Mouse (Mus musculus) gastrocnemius, postnatal 4 days (tissue): ENCODE measurements around the gene Myoz2. TPM values are rescaled to one million over a fixed set of nuclear protein-coding genes. Genes with fewer than 3 reads are reported as not detected.

Source experiments
- DNase-seq, 2 experiments: peaks; one replicate each; pipeline ENCODE4 v3.0.0; 2021 to 2022; ENCODE audit warnings: low spot score in 2 of 2, mixed read lengths in 2 of 2
- total RNA-seq, 2 experiments: library from RNA; stranded (reverse); gene quantifications; 2 replicates each; pipeline ENCODE4 v1.2.3; 2021

Myoz2 gene
- total RNA-seq, 2 experiments from 2014 or later, result 445 to 535 TPM

DNA sequence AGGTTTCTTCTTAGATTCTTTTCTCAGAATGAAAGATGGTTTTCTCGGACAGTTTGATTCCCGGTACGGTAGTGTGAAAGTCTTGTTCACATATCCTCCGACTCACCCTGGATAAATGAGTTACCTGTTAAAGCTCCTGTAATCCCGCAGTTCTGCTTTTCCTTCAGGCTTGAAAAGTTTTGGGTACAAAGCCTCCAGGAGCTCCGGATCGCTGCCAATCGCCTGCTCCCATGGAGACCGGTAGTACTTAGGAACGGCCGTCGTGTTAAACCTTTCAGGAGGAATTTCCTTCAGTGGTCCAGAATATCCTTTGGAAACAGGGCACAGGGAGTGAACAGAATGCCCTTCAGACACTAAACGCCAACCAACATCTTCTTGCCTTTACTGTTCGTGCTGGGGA lies 21.3 kb downstream of the Myoz2 start:
- DNase-seq, result no peak

DNA sequence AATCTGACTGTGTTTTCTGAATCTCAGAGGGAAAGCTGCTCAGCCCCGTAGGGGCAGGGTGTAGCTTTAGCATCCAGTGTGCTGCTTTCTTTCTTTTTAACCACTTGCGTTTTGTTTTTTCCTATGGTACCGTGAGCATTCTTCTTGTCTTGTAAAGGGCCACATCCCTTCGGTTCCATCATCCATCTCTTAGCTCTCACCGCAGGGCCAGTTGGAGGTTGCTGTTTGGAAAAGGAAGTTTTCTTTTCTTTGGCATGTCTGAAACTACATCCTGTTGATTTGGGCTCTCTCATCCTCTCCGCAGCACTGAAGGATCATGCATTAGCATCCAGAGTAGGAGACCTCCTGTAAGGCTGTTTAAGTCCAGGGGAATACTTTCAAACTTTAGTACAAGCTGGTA lies 25.4 kb downstream of the Myoz2 start:
- DNase-seq, result no peak

DNA sequence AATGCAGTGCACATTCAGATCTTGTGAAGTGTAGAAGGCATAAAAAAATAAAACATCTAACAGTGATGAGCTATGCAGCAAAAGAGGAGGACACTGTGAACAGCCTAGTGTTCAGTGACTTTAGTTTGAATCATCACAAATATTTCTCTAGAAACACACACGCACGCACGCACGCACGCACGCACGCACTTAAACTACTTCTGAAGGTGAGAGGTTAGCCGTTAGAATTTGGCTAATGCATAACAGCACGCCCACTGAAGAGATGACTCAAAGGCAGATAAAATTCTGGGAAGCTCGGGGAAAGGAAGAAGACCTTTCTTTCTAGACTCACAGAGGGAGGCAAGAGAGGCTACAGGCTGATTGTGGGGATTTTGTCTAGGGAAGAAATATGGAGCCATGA lies 27.4 kb downstream of the Myoz2 start:
- no peak for DNase-seq

DNA sequence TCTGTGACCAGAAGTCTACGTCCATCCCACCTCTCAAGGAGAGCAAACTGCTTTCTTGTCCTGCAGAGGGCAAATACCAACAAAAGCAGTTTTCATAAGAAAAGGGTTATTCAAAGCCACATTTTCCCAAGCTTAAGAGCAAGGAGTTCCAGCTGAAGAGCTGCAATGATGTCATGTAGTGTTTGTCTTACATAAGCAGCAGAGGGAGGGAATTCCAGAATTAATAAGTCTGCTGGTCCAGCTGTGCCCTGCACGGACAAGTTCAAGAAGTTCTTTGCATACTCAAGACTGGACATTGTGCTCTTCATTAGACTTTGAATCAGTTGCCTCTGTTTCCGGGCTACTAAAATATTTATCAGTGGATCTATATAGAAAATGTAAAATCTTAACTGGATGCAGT lies 33.8 kb downstream of the Myoz2 start:
- DNase-seq, result no peak

DNA sequence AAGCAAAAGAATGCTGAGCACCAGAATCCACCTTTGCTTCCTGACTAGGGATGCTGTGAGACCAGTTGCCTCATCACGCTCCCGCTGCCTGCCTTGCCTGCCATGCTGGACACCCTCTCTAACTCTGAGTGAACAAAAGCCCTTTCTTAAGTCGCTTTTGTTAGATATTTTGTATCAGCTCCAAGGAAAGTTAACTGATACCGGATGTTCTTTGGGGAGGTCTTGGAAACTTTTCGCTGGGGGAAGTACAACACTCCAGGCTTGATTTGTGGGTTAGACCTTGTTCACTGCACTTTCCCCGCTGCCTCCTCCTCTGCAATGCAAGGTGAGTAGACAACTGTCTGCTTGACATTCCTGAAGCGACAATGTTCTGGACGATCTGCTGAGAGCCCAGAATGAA lies 36.3 kb downstream of the Myoz2 start:
- no peak for DNase-seq

GRCm38 (mm10) chr3:122996968-122997367 lies 37.8 kb downstream of the Myoz2 start:
- DNase-seq, result no peak

GRCm38 (mm10) chr3:122986906-122987305 lies 47.9 kb downstream of the Myoz2 start:
- no peak for DNase-seq

GRCm38 (mm10) chr3:122986386-122986785 lies 48.4 kb downstream of the Myoz2 start:
- DNase-seq, result no peak

DNA sequence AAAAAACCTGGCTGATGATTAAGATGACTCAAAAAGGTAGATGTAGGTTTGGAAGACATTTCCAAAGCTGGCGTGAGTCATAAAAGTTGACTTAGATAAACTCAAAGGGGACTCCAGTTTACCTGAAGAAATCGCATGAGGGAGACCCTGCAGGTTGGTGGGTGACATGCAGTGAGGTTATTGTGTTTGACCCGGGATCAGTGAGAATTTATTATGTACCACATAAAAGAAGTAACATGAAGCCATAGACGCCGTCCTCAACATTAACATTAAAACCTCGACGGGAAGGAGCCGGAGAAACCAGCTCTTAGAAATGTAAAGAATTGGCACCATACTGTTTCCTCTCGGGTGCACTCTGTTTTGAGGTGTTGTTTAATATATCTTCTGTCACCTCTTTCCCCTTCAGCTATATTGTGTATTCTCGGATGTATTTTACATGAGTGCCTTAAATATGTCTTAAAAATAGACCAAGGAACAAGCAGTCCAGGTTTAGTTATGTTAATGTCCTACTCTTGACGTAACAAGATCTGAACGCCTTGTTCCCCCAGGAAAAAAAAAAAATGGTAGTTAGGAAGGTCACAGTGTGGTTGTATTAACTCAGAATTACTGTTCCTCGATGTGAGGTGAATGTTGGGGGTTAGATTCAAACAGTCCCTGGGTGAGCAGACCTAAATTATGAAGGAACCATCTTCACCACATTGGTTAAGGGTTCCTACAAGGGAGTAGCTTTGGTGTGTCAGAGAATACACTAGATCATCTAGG lies 49.5 kb downstream of the Myoz2 start:
- DNase-seq, result no peak

DNA sequence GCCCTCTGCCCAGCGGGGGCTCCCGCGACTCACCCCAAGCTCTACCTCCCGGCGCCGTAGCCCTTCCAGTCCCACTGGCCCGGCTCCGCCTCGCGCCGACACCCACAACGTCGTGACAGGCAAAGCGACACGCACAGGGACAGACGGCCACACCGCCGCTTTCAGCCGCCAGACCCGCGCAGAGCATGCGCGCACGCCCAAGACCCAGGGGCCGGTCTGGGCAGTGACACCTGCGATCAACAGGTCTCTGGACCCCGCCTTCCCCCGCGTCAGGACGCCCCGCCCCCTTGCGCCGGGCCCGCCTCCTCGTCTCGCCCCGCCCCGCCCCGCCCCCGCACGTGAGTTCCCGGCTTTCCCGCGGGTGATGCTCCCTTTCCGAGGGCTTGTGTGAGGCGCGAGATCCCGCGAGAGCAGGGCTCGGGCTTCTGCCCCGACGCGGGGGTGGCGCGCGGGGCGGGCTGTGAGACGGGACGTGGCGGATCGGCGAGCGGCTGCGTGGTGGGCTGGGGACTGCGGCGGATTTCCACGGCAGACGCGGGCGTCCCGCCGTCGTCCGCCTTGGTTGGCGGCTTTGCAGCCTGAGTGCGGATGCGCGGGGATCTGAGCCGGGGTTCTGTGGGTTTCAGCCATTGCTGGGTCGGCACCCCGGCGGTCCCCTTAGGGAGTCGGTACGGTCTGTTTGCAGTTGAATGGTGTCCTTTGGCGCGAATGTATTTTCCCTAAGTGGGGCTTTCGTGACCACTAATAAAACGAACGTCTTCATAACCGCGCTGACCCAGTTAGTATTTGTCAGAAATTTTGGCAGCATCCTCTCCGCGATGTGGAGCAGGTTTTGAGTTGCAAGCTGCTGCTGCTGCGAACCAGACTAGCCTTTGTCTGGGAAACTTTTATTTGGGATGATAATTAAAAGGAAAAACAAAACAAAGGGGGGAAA lies 50.3 kb downstream of the Myoz2 start, which contains the start of gene Usp53:
TSS of gene Usp53 (minus strand) at position 262 of the 934 bp plus-strand sequence.
- peak; percentile 86 to 92 for DNase-seq

- no peak for DNase-seq
These were observed 51.0 kb downstream of the Myoz2 start for GRCm38 (mm10) chr3:122983849-122984248.

DNA sequence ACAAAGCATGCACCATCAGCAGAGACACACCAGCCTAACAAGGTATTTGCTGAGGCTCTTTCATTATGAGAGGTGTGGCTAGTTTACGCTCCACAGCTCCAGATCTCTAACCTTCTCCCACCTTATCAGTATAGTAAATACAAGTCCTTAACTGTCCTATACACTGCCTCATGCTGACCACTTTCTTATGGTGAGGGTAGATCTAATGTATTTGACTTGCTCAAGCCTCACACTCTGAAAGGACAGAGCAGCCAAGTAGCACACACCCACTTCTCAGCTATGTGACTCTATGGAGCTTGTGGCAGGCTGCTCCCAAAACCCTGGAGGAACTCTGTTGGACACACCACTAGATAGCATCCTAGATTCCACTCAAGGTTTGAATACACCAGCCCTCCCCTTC lies 58.9 kb downstream of the Myoz2 start:
- DNase-seq, result no peak

DNA sequence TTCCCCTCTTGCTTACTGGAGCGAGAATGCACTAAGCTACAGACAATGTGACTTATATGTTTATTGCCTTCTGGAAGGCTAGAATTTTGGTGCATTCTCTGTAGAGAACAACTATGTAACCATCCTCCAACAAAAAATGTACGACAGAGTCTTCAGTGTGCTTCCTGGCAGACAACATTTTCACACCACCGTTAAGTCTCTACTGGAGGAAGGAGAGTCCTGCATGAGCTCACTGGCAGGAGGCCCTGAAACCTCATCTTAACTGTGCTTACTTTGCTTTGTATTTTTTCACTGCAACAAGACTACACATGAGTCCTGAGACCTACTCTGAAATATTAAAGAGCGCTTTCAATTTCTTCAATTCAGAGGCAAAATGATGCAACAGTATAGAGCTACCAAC lies 59.5 kb downstream of the Myoz2 start:
- no peak for DNase-seq

DNA sequence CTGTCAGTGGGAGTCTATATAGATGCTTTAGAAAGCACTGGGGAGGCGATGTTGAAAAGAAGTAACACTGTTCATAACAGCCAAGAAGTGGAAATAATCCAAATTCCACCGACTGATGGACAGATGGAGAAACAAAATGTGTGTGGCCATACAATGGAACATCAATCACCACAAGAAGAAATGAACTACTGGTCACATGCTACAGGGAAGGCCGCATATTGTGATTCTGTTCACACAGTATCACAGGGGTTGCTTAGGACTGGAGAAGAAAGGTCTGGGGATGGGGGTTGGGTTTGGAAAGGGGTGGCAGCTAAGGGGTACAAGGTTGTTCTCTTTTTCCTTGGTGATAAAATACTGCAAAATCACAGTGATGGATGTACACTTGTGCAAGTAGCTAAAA lies 60.0 kb downstream of the Myoz2 start:
- DNase-seq, result no peak

DNA sequence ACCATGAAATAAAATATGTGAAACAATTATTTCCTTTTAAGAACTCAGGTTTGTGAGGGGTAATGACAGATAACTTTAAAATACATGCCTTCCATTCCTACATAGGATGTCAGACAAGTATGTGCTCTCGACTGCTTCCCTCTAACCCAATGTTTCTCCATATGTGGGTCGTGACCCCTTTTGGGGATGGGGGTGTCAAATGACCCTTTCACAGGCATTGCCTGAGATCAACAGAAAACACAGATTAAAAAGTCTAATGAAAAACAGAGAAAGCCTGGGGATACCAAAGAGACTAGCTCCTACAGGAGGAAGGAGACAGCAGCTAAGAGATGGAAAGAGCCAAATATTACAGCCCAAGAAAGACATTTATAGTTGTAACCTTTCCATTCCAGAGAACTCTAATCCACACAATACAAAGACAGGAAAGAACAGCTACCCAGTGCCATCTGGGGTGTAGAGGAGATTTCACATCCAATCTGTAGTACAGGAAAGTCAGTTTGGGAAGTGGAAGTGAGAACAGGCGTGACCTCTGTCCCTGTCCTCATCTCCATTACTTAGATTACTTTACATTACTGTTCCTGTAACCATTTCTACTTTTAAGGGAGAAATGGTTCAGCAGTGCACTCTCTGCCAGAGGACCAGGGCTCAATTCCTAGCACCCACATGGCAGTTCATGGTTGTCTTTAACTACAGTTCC lies 62.5 kb downstream of the Myoz2 start:
- no peak for DNase-seq

GRCm38 (mm10) chr3:122968391-122968790 lies 66.4 kb downstream of the Myoz2 start:
- DNase-seq, result no peak

DNA sequence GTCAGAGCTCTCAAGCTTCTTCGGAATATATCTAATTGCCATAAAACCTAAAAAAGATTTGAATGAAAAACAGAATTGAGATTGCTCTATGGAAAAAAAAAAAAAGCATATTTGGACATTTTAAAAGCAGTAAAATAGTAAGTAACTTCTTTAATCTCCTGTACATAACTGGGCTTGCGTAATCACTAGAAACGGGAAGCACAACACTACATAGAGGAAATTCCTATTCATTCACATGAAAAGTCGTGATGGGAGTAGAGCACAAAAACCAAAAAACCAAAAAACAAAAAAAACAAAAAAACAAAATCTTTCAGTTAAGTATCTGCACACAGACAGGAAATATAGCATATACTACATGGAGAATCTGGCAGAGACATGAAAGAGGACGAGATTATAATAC lies 70.5 kb downstream of the Myoz2 start:
- no peak for DNase-seq
